Mouse (Mus musculus): ENCODE data around the gene Cyp2w1. TPM values are rescaled to one million over a fixed set of nuclear protein-coding genes. Genes with fewer than 3 reads are reported as not detected.
A peak's percentile ranks its signal among the peaks of the same experiment; 100 is the strongest.

The Cyp2w1 gene
- polyA plus RNA-seq, 1 experiment from 2014 or later, result not detected

DNA sequence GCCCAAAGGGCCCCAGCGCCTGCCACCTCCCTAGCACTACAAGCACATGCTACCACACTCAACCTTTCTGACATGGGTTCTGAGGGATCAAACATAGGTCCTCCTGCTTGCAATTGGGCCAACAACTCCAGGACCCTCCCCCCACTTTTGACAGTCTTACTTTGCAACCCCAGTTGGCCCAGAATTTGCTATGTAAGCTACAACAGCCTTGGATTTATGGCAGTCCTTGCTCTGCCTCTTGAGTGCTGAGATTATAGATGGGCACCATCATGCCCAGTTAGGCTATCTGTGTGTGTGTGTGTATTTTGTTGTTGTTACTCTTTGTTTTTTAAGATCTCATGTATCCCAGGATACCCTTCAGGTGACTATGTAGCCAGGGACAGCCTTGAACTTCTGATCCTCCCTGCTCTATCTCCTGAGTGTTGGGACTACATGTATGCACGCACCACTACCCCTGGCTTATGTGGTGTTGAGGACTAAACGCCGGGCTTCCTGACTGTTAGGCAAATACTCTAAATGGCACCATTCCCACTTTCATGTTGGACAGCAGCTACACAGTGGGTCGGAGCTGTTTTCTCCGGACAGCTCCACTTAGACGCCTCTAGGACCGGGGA is 27.5 kb downstream of the Cyp2w1 start:
- H3K9ac ChIP-seq (ENCODE audit: low read length), result peak overlapping the region; percentile 89

DNA sequence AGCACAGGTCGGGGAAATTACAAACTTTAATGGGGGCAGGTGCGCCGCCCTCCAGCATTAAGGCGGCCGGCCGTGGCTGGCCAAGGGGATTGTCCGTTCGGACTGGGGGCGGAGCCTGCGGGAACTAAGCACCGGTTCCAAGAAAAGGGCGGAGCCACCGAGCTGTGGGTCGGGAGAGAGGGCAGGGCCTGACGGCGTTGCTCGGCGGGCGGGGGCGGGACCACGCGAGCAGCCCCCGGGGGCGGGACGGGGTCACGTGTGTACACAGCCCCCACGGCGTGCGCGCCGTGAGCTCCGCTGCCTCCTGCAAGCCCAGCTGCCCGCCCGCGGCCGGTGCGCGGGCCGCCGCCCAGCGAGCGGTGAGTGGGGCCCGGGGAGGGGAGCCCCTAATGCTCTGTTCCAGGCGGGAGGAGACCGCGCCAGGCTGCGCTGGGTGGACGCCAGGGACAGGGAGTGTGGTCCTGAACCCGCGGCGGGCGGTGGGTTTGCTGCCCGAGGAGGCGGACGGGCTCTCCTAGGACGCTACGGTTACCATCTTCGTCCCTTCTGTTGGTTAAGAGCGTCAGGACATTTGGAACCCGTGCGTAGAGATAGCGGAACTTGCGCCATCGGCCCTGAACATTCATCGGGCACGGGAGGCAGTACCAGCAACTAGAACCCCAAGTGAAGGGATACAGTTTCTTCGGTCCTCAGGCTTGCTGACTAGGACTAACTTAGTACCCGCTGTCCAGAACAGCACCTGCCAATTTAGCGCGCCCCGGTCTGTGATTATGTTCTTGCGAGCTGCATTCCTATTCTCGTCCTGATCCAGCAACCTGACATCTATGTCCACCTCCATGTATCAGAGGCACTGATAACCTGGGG is 28.2 kb downstream of the Cyp2w1 start:
- Histone ChIP-seq H3K4me2 (ENCODE audit: low read length) (peak overlapping the region; percentile 86), H3K4me1 (ENCODE audit: control insufficient read depth in 2 of 2, insufficient read depth in 2 of 2, low read length in 2 of 2) (peaks cover 71 to 88% of the 10 kb centered on the region in 2 experiments), H3K9me3 (ENCODE audit: control insufficient read depth, low read length) (no peaks in the 10 kb centered on the region), H3K4me3 (ENCODE audit: control insufficient read depth in 1 of 2, insufficient read depth in 1 of 2, low read depth in 1 of 2, low read length in 2 of 2) (peak overlapping the region; percentile 69 to 80), H3K36me3 (ENCODE audit: control insufficient read depth, insufficient read depth, low read length) (no peaks in the 10 kb centered on the region), H3K27ac (replicated peaks in 1 of 2; ENCODE audit: control insufficient read depth in 1 of 2, insufficient read depth in 1 of 2, low read depth in 2 of 2, low read length in 2 of 2) (peak overlapping the region; percentile 93 to 95), H3K9ac (ENCODE audit: low read length) (peak overlapping the region; percentile 89), H3K27me3 (ENCODE audit: control insufficient read depth, insufficient read depth, low read length) (no peaks in the 10 kb centered on the region)
- WGBS, result under 1% methylated on average over 50 of the region's 73 CpGs
- ATAC-seq (ENCODE audit: insufficient number of reproducible peaks, insufficient read depth, low FRiP score, low read depth), result peak; percentile 78

More for the DNA sequence above, 27.5 kb downstream of the Cyp2w1 start:
- ATAC-seq (ENCODE audit: insufficient number of reproducible peaks, insufficient read depth, low FRiP score, low read depth), result no peak
- Histone ChIP-seq H3K4me1 (ENCODE audit: control insufficient read depth in 2 of 2, insufficient read depth in 2 of 2, low read length in 2 of 2) (peaks cover 69 to 81% of the 10 kb centered on the region in 2 experiments), H3K27ac (replicated peaks in 1 of 2; ENCODE audit: control insufficient read depth in 1 of 2, insufficient read depth in 1 of 2, low read depth in 2 of 2, low read length in 2 of 2) (peak overlapping the region; percentile 93 to 95), H3K36me3 (ENCODE audit: control insufficient read depth, insufficient read depth, low read length) (no peaks in the 10 kb centered on the region), H3K4me3 (ENCODE audit: control insufficient read depth in 1 of 2, insufficient read depth in 1 of 2, low read depth in 1 of 2, low read length in 2 of 2) (peak overlapping the region; percentile 69 to 80), H3K27me3 (ENCODE audit: control insufficient read depth, insufficient read depth, low read length) (no peaks in the 10 kb centered on the region), H3K9me3 (ENCODE audit: control insufficient read depth, low read length) (no peaks in the 10 kb centered on the region), H3K4me2 (ENCODE audit: low read length) (peak overlapping the region; percentile 86)
- WGBS, result 19% methylated on average over 8 of the region's 8 CpGs

DNA sequence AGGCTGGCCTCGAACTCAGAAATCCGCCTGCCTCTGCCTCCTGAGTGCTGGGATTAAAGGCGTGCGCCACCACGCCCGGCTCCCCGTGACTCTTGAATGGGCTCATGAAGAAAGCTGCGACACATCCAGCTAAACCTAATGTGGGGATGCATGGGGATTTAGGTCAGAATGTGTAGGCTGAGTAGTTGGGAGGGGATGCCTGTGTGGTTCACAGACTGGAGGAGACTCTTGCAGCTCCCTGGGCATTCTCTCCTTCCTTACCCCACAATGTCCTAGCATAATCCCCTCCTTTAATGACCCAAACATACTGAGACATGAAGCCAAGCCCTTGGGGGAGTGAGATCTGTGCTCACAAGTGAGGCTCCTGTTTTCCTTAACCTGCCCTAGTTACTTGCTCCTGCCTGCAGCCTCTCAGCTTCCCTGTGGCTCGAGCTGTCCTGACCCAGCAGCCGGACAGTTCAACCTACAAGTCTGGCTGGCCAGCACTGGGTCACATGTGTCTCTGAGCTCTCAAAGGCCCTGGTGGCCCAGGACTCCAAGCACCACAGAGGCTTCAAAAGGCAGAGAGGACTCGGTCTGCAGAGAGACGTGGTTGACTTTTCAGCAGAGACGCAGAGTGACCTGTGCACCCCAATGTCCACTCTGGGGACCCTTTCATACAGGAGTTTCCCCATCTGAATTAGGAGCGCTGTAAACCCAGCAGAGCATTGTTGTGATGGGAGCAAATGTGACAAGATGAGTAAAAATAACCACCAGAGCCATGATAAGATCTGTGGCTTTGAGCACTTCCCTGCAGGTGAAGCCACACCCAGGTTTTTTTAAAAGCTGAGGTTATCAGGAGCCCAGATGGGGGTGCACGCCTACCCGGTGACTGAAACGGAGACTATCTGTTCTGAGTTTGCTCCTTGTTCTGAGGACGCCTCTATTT is 29.4 kb downstream of the Cyp2w1 start:
- H3K4me1 ChIP-seq (ENCODE audit: control insufficient read depth in 2 of 2, insufficient read depth in 2 of 2, low read length in 2 of 2), result peaks cover 64 to 82% of the 10 kb centered on the region in 2 experiments
- H3K36me3 ChIP-seq (ENCODE audit: control insufficient read depth, insufficient read depth, low read length), result no peaks in the 10 kb centered on the region
- H3K4me2 ChIP-seq (ENCODE audit: low read length), result peak overlapping the region; percentile 86
- H3K9ac ChIP-seq (ENCODE audit: low read length), result peak overlapping the region; percentile 61
- H3K27me3 ChIP-seq (ENCODE audit: control insufficient read depth, insufficient read depth, low read length), result no peaks in the 10 kb centered on the region
- ATAC-seq (ENCODE audit: insufficient number of reproducible peaks, insufficient read depth, low FRiP score, low read depth), result no peak
- WGBS, result 50% methylated on average over 17 of the region's 18 CpGs
- H3K9me3 ChIP-seq (ENCODE audit: control insufficient read depth, low read length), result no peaks in the 10 kb centered on the region
- H3K27ac ChIP-seq (replicated peaks in 1 of 2; ENCODE audit: control insufficient read depth in 1 of 2, insufficient read depth in 1 of 2, low read depth in 2 of 2, low read length in 2 of 2), result peak overlapping the region; percentile 92 to 93
- peak overlapping the region in 1 of 2 experiments; percentile 80; a peak in 2 of 4 replicates for H3K4me3 ChIP-seq (ENCODE audit: control insufficient read depth in 1 of 2, insufficient read depth in 1 of 2, low read depth in 1 of 2, low read length in 2 of 2)

DNA sequence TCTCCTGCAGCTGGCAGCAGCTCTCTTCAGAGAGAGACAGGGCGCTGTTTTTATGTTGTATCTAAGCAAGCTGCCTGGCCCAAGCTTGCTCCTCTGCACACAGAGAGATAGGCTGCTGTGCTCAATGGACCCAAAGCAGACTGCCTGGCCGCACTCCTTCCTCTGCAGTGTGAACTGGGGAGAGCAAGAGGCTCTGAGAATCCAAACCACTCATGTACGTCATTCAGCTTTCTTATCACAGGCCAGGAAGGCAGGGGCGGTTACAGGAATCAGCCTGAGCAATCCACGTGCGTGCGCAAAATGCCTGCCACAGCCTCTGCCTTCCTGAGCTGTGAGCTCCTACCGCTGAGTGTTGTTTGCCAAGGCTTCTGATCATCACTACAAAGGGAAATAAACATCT is 30.3 kb downstream of the Cyp2w1 start:
- WGBS, result 4% methylated on average over 8 of the region's 8 CpGs
- Histone ChIP-seq H3K9me3 (ENCODE audit: control insufficient read depth, low read length) (no peaks in the 10 kb centered on the region), H3K27me3 (ENCODE audit: control insufficient read depth, insufficient read depth, low read length) (no peaks in the 10 kb centered on the region), H3K4me2 (ENCODE audit: low read length) (peak overlapping the region; percentile 86), H3K9ac (ENCODE audit: low read length) (peak overlapping the region; percentile 61), H3K4me1 (ENCODE audit: control insufficient read depth in 2 of 2, insufficient read depth in 2 of 2, low read length in 2 of 2) (peaks cover 59 to 80% of the 10 kb centered on the region in 2 experiments), H3K4me3 (ENCODE audit: control insufficient read depth in 1 of 2, insufficient read depth in 1 of 2, low read depth in 1 of 2, low read length in 2 of 2) (no peak overlapping the region), H3K36me3 (ENCODE audit: control insufficient read depth, insufficient read depth, low read length) (no peaks in the 10 kb centered on the region), H3K27ac (replicated peaks in 1 of 2; ENCODE audit: control insufficient read depth in 1 of 2, insufficient read depth in 1 of 2, low read depth in 2 of 2, low read length in 2 of 2) (peak overlapping the region; percentile 92 to 93)
- peak; percentile 38 for ATAC-seq (ENCODE audit: insufficient number of reproducible peaks, insufficient read depth, low FRiP score, low read depth)

DNA sequence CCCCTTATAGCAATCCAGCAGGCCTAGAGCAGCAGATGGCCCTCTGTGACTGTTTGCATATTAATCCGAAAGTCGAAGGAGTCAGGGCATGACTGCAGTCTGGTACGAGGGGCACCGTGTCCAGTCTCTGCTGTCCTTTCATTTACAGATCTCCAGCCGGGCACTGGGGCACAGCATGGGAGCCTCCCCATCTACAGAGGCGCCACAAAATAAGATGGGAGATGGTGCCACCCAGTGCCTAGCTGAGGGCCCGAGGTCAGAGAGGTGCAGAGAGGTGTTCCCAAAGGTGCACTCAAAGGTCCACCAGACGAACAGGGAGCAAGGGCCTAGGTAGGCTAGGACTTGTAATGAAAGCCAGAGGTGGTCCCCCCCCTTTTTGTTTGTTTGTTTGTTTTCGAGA is 30.8 kb downstream of the Cyp2w1 start:
- WGBS, result 68% methylated on average over 9 of the region's 9 CpGs
- Histone ChIP-seq H3K9ac (ENCODE audit: low read length) (peak overlapping the region; percentile 61), H3K4me3 (ENCODE audit: control insufficient read depth in 1 of 2, insufficient read depth in 1 of 2, low read depth in 1 of 2, low read length in 2 of 2) (no peak overlapping the region), H3K9me3 (ENCODE audit: control insufficient read depth, low read length) (no peaks in the 10 kb centered on the region), H3K36me3 (ENCODE audit: control insufficient read depth, insufficient read depth, low read length) (no peaks in the 10 kb centered on the region), H3K27me3 (ENCODE audit: control insufficient read depth, insufficient read depth, low read length) (no peaks in the 10 kb centered on the region), H3K4me1 (ENCODE audit: control insufficient read depth in 2 of 2, insufficient read depth in 2 of 2, low read length in 2 of 2) (peaks cover 59 to 80% of the 10 kb centered on the region in 2 experiments), H3K27ac (replicated peaks in 1 of 2; ENCODE audit: control insufficient read depth in 1 of 2, insufficient read depth in 1 of 2, low read depth in 2 of 2, low read length in 2 of 2) (peak overlapping the region; percentile 92 to 93), H3K4me2 (ENCODE audit: low read length) (peak overlapping the region; percentile 86)
- no peak for ATAC-seq (ENCODE audit: insufficient number of reproducible peaks, insufficient read depth, low FRiP score, low read depth)

DNA sequence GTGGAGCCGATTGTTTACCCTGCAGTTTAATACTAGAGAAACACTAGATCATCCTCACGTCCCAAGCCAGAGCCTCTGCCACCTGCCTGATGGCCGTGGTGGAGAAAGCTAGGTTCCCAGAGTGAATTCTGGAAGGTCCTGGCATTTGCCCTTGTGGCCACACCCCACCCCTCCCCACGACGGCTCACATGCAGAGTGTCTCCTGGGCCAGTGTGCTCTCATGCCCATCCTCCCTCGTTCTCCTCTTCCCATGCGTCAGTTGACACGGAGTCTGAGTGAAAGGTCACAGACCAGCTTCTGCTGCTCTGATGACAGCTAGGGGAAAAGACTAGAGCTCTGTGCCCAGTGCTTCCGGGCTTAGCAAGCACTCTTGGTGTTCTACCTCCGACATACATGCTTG is 32.1 kb downstream of the Cyp2w1 start:
- ATAC-seq (ENCODE audit: insufficient number of reproducible peaks, insufficient read depth, low FRiP score, low read depth), result no peak
- whole genome bisulfite sequencing, result 12% methylated on average over 10 of the region's 10 CpGs
- Histone ChIP-seq H3K27ac (replicated peaks in 1 of 2; ENCODE audit: control insufficient read depth in 1 of 2, insufficient read depth in 1 of 2, low read depth in 2 of 2, low read length in 2 of 2) (peak overlapping the region; percentile 12 to 58; a peak in 3 of 4 replicates), H3K36me3 (ENCODE audit: control insufficient read depth, insufficient read depth, low read length) (no peaks in the 10 kb centered on the region), H3K4me1 (ENCODE audit: control insufficient read depth in 2 of 2, insufficient read depth in 2 of 2, low read length in 2 of 2) (peaks cover 56 to 79% of the 10 kb centered on the region in 2 experiments), H3K9me3 (ENCODE audit: control insufficient read depth, low read length) (no peaks in the 10 kb centered on the region), H3K27me3 (ENCODE audit: control insufficient read depth, insufficient read depth, low read length) (no peaks in the 10 kb centered on the region), H3K4me3 (ENCODE audit: control insufficient read depth in 1 of 2, insufficient read depth in 1 of 2, low read depth in 1 of 2, low read length in 2 of 2) (no peak overlapping the region), H3K9ac (ENCODE audit: low read length) (0 out of 2 replicates have a peak overlapping the region, but pooled peaks have one; percentile 31), H3K4me2 (ENCODE audit: low read length) (peak overlapping the region; percentile 32; the same call in 1 of the 2 replicates)

DNA sequence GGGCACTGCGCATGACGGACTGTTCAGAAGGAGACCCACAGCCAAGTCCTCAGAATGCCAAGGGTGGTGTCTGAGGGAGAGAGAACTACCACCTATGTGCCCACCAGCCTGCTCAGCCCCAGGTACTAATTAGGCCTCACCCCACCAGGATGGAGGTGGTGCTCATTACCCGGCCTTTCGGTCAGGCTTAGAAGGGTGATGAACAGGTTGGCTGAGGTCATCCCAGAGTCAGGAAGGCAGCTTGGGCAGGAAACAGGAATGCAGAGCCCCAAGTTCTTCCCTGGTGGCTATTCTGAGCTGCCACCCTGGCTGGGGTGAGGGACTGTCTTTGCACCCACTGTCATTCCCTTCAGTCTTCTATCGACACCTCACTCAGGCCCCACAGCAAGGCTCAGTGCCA is 33.6 kb downstream of the Cyp2w1 start:
- H3K9ac ChIP-seq (ENCODE audit: low read length), result no peak overlapping the region
- 89% methylated on average over 5 of the region's 5 CpGs for WGBS
- peaks cover 55 to 79% of the 10 kb centered on the region in 2 experiments for H3K4me1 ChIP-seq (ENCODE audit: control insufficient read depth in 2 of 2, insufficient read depth in 2 of 2, low read length in 2 of 2)
- H3K9me3 ChIP-seq (ENCODE audit: control insufficient read depth, low read length), result no peaks in the 10 kb centered on the region
- ATAC-seq (ENCODE audit: insufficient number of reproducible peaks, insufficient read depth, low FRiP score, low read depth), result no peak
- H3K27ac ChIP-seq (replicated peaks in 1 of 2; ENCODE audit: control insufficient read depth in 1 of 2, insufficient read depth in 1 of 2, low read depth in 2 of 2, low read length in 2 of 2), result no peak overlapping the region
- no peak overlapping the region for H3K4me2 ChIP-seq (ENCODE audit: low read length)
- H3K36me3 ChIP-seq (ENCODE audit: control insufficient read depth, insufficient read depth, low read length), result no peaks in the 10 kb centered on the region
- no peaks in the 10 kb centered on the region for H3K27me3 ChIP-seq (ENCODE audit: control insufficient read depth, insufficient read depth, low read length)
- no peak overlapping the region for H3K4me3 ChIP-seq (ENCODE audit: control insufficient read depth in 1 of 2, insufficient read depth in 1 of 2, low read depth in 1 of 2, low read length in 2 of 2)
